Mouse (Mus musculus): Measurements from ENCODE around the gene Ewsr1. TPM values are rescaled to one million over a fixed set of nuclear protein-coding genes. Genes with fewer than 3 reads are reported as not detected.

Gene Ewsr1
- polyA plus RNA-seq, 1 experiment from 2014 or later = 892 TPM

GRCm38 (mm10) chr11:5114931-5115581 lies 16.0 kb upstream of the Ewsr1 start:
- Histone ChIP-seq H3K4me1 (peaks cover 7% of the 10 kb centered on the region), H3K36me3 (no peaks in the 10 kb centered on the region), H3K27me3 (no peaks in the 10 kb centered on the region), H3K4me2 (replicated peaks) (no peak overlapping the region), H3K4me3 (no peak overlapping the region), H3K9ac (replicated peaks) (no peak overlapping the region), H3K27ac (replicated peaks) (no peak overlapping the region), H3K9me3 (no peaks in the 10 kb centered on the region)
- 28% methylated on average over 13 of the region's 13 CpGs for WGBS
- no peak for ATAC-seq (ENCODE audit: low FRiP score, low read depth)

- Histone ChIP-seq H3K36me3 (no peaks in the 10 kb centered on the region), H3K27me3 (no peaks in the 10 kb centered on the region), H3K4me1 (peaks cover 7% of the 10 kb centered on the region), H3K4me3 (no peak overlapping the region), H3K27ac (replicated peaks) (no peak overlapping the region), H3K9me3 (no peaks in the 10 kb centered on the region), H3K4me2 (replicated peaks) (no peak overlapping the region), H3K9ac (replicated peaks) (no peak overlapping the region)
- no peak for ATAC-seq (ENCODE audit: low FRiP score, low read depth)
- 86% methylated on average over 7 of the region's 7 CpGs for WGBS
These were observed 14.6 kb upstream of the Ewsr1 start for GRCm38 (mm10) chr11:5113645-5114044.

- H3K4me3 ChIP-seq = no peak overlapping the region
- H3K9ac ChIP-seq (replicated peaks) = no peak overlapping the region
- 83% methylated on average over 8 of the region's 8 CpGs for WGBS
- H3K4me2 ChIP-seq (replicated peaks) = no peak overlapping the region
- H3K27me3 ChIP-seq = no peaks in the 10 kb centered on the region
- peaks cover 13% of the 10 kb centered on the region for H3K36me3 ChIP-seq
- peaks cover 7% of the 10 kb centered on the region for H3K4me1 ChIP-seq
- ATAC-seq (ENCODE audit: low FRiP score, low read depth) = no peak
- H3K9me3 ChIP-seq = no peaks in the 10 kb centered on the region
- H3K27ac ChIP-seq (replicated peaks) = no peak overlapping the region
These were observed 10.4 kb upstream of the Ewsr1 start for GRCm38 (mm10) chr11:5109441-5109840.

GRCm38 (mm10) chr11:5103986-5104509 lies 5.0 kb upstream of the Ewsr1 start:
- Histone ChIP-seq H3K4me1 (peaks cover 9% of the 10 kb centered on the region), H3K9me3 (no peaks in the 10 kb centered on the region), H3K27me3 (no peaks in the 10 kb centered on the region), H3K36me3 (peaks cover 26% of the 10 kb centered on the region), H3K4me3 (no peak overlapping the region), H3K4me2 (replicated peaks) (no peak overlapping the region), H3K9ac (replicated peaks) (0 out of 2 replicates have a peak overlapping the region, but pooled peaks have one; percentile 5), H3K27ac (replicated peaks) (no peak overlapping the region)
- WGBS = 99% methylated on average over 4 of the region's 4 CpGs
- no peak for ATAC-seq (ENCODE audit: low FRiP score, low read depth)

- ATAC-seq (ENCODE audit: low FRiP score, low read depth) = no peak
- Histone ChIP-seq H3K36me3 (peaks cover 26% of the 10 kb centered on the region), H3K27ac (replicated peaks) (no peak overlapping the region), H3K4me3 (no peak overlapping the region), H3K4me2 (replicated peaks) (no peak overlapping the region), H3K27me3 (no peaks in the 10 kb centered on the region), H3K9me3 (no peaks in the 10 kb centered on the region), H3K9ac (replicated peaks) (no peak overlapping the region), H3K4me1 (peaks cover 12% of the 10 kb centered on the region)
- WGBS = 91% methylated on average over 7 of the region's 7 CpGs
These were observed 3.3 kb upstream of the Ewsr1 start for GRCm38 (mm10) chr11:5102384-5102783.

GRCm38 (mm10) chr11:5101641-5102040 lies 2.6 kb upstream of the Ewsr1 start:
- peaks cover 26% of the 10 kb centered on the region for H3K36me3 ChIP-seq
- no peak overlapping the region for H3K9ac ChIP-seq (replicated peaks)
- WGBS = 87% methylated on average over 6 of the region's 6 CpGs
- no peak overlapping the region for H3K27ac ChIP-seq (replicated peaks)
- no peaks in the 10 kb centered on the region for H3K27me3 ChIP-seq
- no peak overlapping the region for H3K4me3 ChIP-seq
- no peaks in the 10 kb centered on the region for H3K9me3 ChIP-seq
- H3K4me2 ChIP-seq (replicated peaks) = no peak overlapping the region; the same call in 1 of the 2 replicates
- H3K4me1 ChIP-seq = peaks cover 20% of the 10 kb centered on the region
- ATAC-seq (ENCODE audit: low FRiP score, low read depth) = no peak

GRCm38 (mm10) chr11:5100801-5101200 lies 1.7 kb upstream of the Ewsr1 start:
- peak overlapping the region; percentile 77 for H3K4me2 ChIP-seq (replicated peaks)
- no peak for ATAC-seq (ENCODE audit: low FRiP score, low read depth)
- H3K9ac ChIP-seq (replicated peaks) = no peak overlapping the region; the same call in 1 of the 2 replicates
- no peak overlapping the region for H3K27ac ChIP-seq (replicated peaks)
- H3K4me1 ChIP-seq = peaks cover 26% of the 10 kb centered on the region
- H3K4me3 ChIP-seq = peak overlapping the region; percentile 98
- 55% methylated on average over 5 of the region's 5 CpGs for WGBS
- no peaks in the 10 kb centered on the region for H3K9me3 ChIP-seq
- H3K27me3 ChIP-seq = no peaks in the 10 kb centered on the region
- peaks cover 25% of the 10 kb centered on the region for H3K36me3 ChIP-seq

GRCm38 (mm10) chr11:5100283-5100682 lies 1.2 kb upstream of the Ewsr1 start:
- peak overlapping the region; percentile 98 for H3K9ac ChIP-seq (replicated peaks)
- H3K4me3 ChIP-seq = peak overlapping the region; percentile 98
- ATAC-seq (ENCODE audit: low FRiP score, low read depth) = no peak
- peaks cover 27% of the 10 kb centered on the region for H3K4me1 ChIP-seq
- WGBS = 2% methylated on average over 7 of the region's 7 CpGs
- H3K27ac ChIP-seq (replicated peaks) = peak overlapping the region; percentile 94
- H3K27me3 ChIP-seq = no peaks in the 10 kb centered on the region
- H3K36me3 ChIP-seq = peaks cover 20% of the 10 kb centered on the region
- H3K9me3 ChIP-seq = no peaks in the 10 kb centered on the region
- peak overlapping the region; percentile 77 for H3K4me2 ChIP-seq (replicated peaks)

- Histone ChIP-seq H3K36me3 (peaks cover 16% of the 10 kb centered on the region), H3K4me3 (peak overlapping the region; percentile 98), H3K27me3 (no peaks in the 10 kb centered on the region), H3K9ac (replicated peaks) (peak overlapping the region; percentile 98), H3K4me2 (replicated peaks) (peak overlapping the region; percentile 77), H3K4me1 (peaks cover 27% of the 10 kb centered on the region), H3K9me3 (no peaks in the 10 kb centered on the region), H3K27ac (replicated peaks) (peak overlapping the region; percentile 94)
- peak; percentile 76 for ATAC-seq (ENCODE audit: low FRiP score, low read depth)
- 0% methylated on average over 24 of the region's 31 CpGs for WGBS
These were observed 614 bp upstream of the Ewsr1 start for GRCm38 (mm10) chr11:5099576-5100183.

- peak overlapping the region; percentile 98 for H3K9ac ChIP-seq (replicated peaks)
- ATAC-seq (ENCODE audit: low FRiP score, low read depth) = peak; percentile 25
These were observed 881 bp downstream of the Ewsr1 start for GRCm38 (mm10) chr11:5098035-5098735.

GRCm38 (mm10) chr11:5096480-5097020 lies 2.5 kb downstream of the Ewsr1 start:
- Histone ChIP-seq H3K4me1 (peaks cover 27% of the 10 kb centered on the region), H3K4me3 (peak overlapping the region; percentile 98), H3K4me2 (replicated peaks) (peak overlapping the region; percentile 94), H3K9me3 (no peaks in the 10 kb centered on the region), H3K27ac (replicated peaks) (no peak overlapping the region), H3K27me3 (no peaks in the 10 kb centered on the region), H3K36me3 (peaks cover 11% of the 10 kb centered on the region), H3K9ac (replicated peaks) (peak overlapping the region; percentile 98; the same call in 1 of the 2 replicates)
- WGBS = 79% methylated on average over 8 of the region's 8 CpGs
- ATAC-seq (ENCODE audit: low FRiP score, low read depth) = no peak

More at GRCm38 (mm10) chr11:5098035-5098735, 881 bp downstream of the Ewsr1 start:
- Histone ChIP-seq H3K27ac (replicated peaks) (peak overlapping the region; percentile 94), H3K4me1 (peaks cover 27% of the 10 kb centered on the region), H3K27me3 (no peaks in the 10 kb centered on the region), H3K4me3 (peak overlapping the region; percentile 98), H3K9me3 (no peaks in the 10 kb centered on the region), H3K36me3 (peaks cover 2% of the 10 kb centered on the region; the same call in 1 of the 2 replicates), H3K4me2 (replicated peaks) (peak overlapping the region; percentile 94)
- WGBS = under 1% methylated on average over 44 of the region's 44 CpGs

Data from midbrain, embryonic 12.5 days (tissue).